Mouse (Mus musculus) forebrain, embryonic 14.5 days (tissue): ENCODE data around the gene Golim4. TPM values are rescaled to one million over a fixed set of nuclear protein-coding genes. Genes with fewer than 3 reads are reported as not detected.

Experiments used
- ATAC-seq: fragments of 200-750 bp; cut with Nextera tagmentation; 2 replicates; pipeline ENCODE4 v1.8.0; 2017; ENCODE audit warnings: mild to moderate bottlenecking, moderate library complexity
- DNase-seq: peaks from one replicate; pipeline ENCODE4 v3.0.0-alpha.2; 2015; ENCODE audit warnings: low spot score
- H3K27ac ChIP-seq: fragments of 300-500 bp; sonication (generic); 2 replicates; pipeline ENCODE4 v1.5.1; 2014; ENCODE audit warnings: low read depth, mild to moderate bottlenecking, control low read depth, low read length, moderate library complexity
- H3K27me3 ChIP-seq: fragments of 300-500 bp; sonication (generic); replicated peaks from 2 replicates; pipeline ENCODE4 v1.6.1; 2014; ENCODE audit warnings: low read length, control low read depth, mixed read lengths; ENCODE audit not compliant: control insufficient read depth, insufficient read depth
- H3K36me3 ChIP-seq: fragments of 300-500 bp; sonication (generic); 2 replicates; pipeline ENCODE4 v1.6.1; 2014; ENCODE audit warnings: low read length, control low read depth; ENCODE audit not compliant: control insufficient read depth, insufficient read depth
- H3K4me1 ChIP-seq: fragments of 300-500 bp; sonication (generic); 2 replicates; pipeline ENCODE4 v1.6.1; 2014; ENCODE audit warnings: antibody characterized with exemption, low read length, control low read depth; ENCODE audit not compliant: control insufficient read depth, insufficient read depth
- H3K4me2 ChIP-seq: fragments of 300-500 bp; sonication (generic); 2 replicates; pipeline ENCODE4 v1.6.1; 2014; ENCODE audit warnings: mild to moderate bottlenecking, control low read depth, low read length
- H3K4me3 ChIP-seq: fragments of 300-500 bp; sonication (generic); 2 replicates; pipeline ENCODE4 v1.5.1; 2014; ENCODE audit warnings: low read depth, low read length, control low read depth
- H3K9ac ChIP-seq: fragments of 300-500 bp; sonication (generic); 2 replicates; pipeline ENCODE4 v1.6.1; 2014; ENCODE audit warnings: mild to moderate bottlenecking, low read length, control low read depth, moderate library complexity
- H3K9me3 ChIP-seq: fragments of 300-500 bp; sonication (generic); replicated peaks from 2 replicates; pipeline ENCODE4 v1.6.1; 2016; ENCODE audit warnings: low read length, control low read depth, mixed read lengths; ENCODE audit not compliant: control insufficient read depth
- WGBS: fragments of 180-500 bp; shearing (Covaris S2); extraction: QIAGEN DNeasy Blood & Tissue Kit; methylation state at CpG from one replicate; pipeline ENCODE4 v1.1.7; 2014; 5-methylcytosine and 5-hydroxymethylcytosine counted together
- polyA plus RNA-seq: library from polyadenylated mRNA; unstranded; fragments of >200 nt; fragmentation: Nextera tagmentation; extraction: Ambion mirVana; gene quantifications from 2 replicates; pipeline ENCODE4 v1.2.1, GENCODE M21; 2014

Golim4 gene
- polyA plus RNA-seq, 1 experiment from 2014 or later, result 22.0 TPM

- H3K27me3 ChIP-seq, result no peaks in the 10 kb centered on the region
- 87% methylated on average over 2 of the region's 2 CpGs for WGBS
- DNase-seq (no peak), ATAC-seq (no peak)
- H3K9me3 ChIP-seq, result peaks cover 7% of the 10 kb centered on the region
- no peaks in the 10 kb centered on the region for H3K4me1 ChIP-seq
- no peak overlapping the region for H3K9ac ChIP-seq
- no peak overlapping the region for H3K4me2 ChIP-seq
- no peak overlapping the region for H3K27ac ChIP-seq
- H3K36me3 ChIP-seq, result no peaks in the 10 kb centered on the region
- H3K4me3 ChIP-seq, result no peak overlapping the region
Measured at GRCm38 (mm10) chr3:75930659-75931225, 26.0 kb downstream of the Golim4 start.

GRCm38 (mm10) chr3:75929926-75930548 lies 26.7 kb downstream of the Golim4 start:
- Histone ChIP-seq H3K36me3 (no peaks in the 10 kb centered on the region), H3K27ac (no peak overlapping the region), H3K9me3 (peaks cover 7% of the 10 kb centered on the region), H3K9ac (no peak overlapping the region), H3K4me1 (no peaks in the 10 kb centered on the region), H3K27me3 (no peaks in the 10 kb centered on the region), H3K4me3 (no peak overlapping the region), H3K4me2 (no peak overlapping the region)
- DNase-seq, result no peak
- ATAC-seq, result no peak
- WGBS, result 91% methylated on average over 7 of the region's 7 CpGs

GRCm38 (mm10) chr3:75926327-75926726 lies 30.4 kb downstream of the Golim4 start:
- ATAC-seq, result no peak
- WGBS, result 51% methylated on average over 3 of the region's 3 CpGs

GRCm38 (mm10) chr3:75925123-75925522 lies 31.6 kb downstream of the Golim4 start:
- no peaks in the 10 kb centered on the region for H3K36me3 ChIP-seq
- H3K9ac ChIP-seq, result no peak overlapping the region
- ATAC-seq (peak; percentile 80), DNase-seq (peak; percentile 73)
- H3K9me3 ChIP-seq, result no peaks in the 10 kb centered on the region
- H3K27me3 ChIP-seq, result no peaks in the 10 kb centered on the region
- no peak overlapping the region for H3K4me2 ChIP-seq
- WGBS, result 18% methylated on average over 2 of the region's 2 CpGs
- no peak overlapping the region for H3K4me3 ChIP-seq
- H3K27ac ChIP-seq, result no peak overlapping the region; the same call in 1 of the 2 replicates
- 0 out of 2 replicates have a peak, but pooled peaks cover 2% of the 10 kb centered on the region for H3K4me1 ChIP-seq

More at GRCm38 (mm10) chr3:75926327-75926726, 30.4 kb downstream of the Golim4 start:
- Histone ChIP-seq H3K27me3 (no peaks in the 10 kb centered on the region), H3K9ac (no peak overlapping the region), H3K27ac (no peak overlapping the region), H3K4me2 (no peak overlapping the region), H3K36me3 (no peaks in the 10 kb centered on the region), H3K9me3 (no peaks in the 10 kb centered on the region), H3K4me3 (no peak overlapping the region), H3K4me1 (0 out of 2 replicates have a peak, but pooled peaks cover 2% of the 10 kb centered on the region)
- no peak for DNase-seq

- no peak for DNase-seq
- H3K4me3 ChIP-seq, result no peak overlapping the region
Measured at GRCm38 (mm10) chr3:75917770-75918503, 38.8 kb downstream of the Golim4 start.

GRCm38 (mm10) chr3:75912786-75913185 lies 44.0 kb downstream of the Golim4 start:
- H3K9ac ChIP-seq, result no peak overlapping the region
- H3K27ac ChIP-seq, result no peak overlapping the region
- H3K4me3 ChIP-seq, result no peak overlapping the region
- H3K4me1 ChIP-seq, result peaks cover 9% of the 10 kb centered on the region
- H3K36me3 ChIP-seq, result no peaks in the 10 kb centered on the region
- 76% methylated on average over 4 of the region's 4 CpGs for WGBS
- peak; percentile 10; the same call in 1 of the 2 replicates for ATAC-seq
- no peak overlapping the region for H3K4me2 ChIP-seq
- no peaks in the 10 kb centered on the region for H3K27me3 ChIP-seq
- H3K9me3 ChIP-seq, result no peaks in the 10 kb centered on the region
- DNase-seq, result no peak

More at GRCm38 (mm10) chr3:75917770-75918503, 38.8 kb downstream of the Golim4 start:
- no peaks in the 10 kb centered on the region for H3K27me3 ChIP-seq
- no peak overlapping the region for H3K27ac ChIP-seq
- H3K9ac ChIP-seq, result no peak overlapping the region
- H3K4me2 ChIP-seq, result no peak overlapping the region
- H3K9me3 ChIP-seq, result no peaks in the 10 kb centered on the region
- ATAC-seq, result no peak
- 94% methylated on average over 17 of the region's 17 CpGs for WGBS
- H3K36me3 ChIP-seq, result no peaks in the 10 kb centered on the region
- H3K4me1 ChIP-seq, result peaks cover 7% of the 10 kb centered on the region

- ATAC-seq, result no peak
- H3K27ac ChIP-seq, result no peak overlapping the region
- H3K9me3 ChIP-seq, result no peaks in the 10 kb centered on the region
- peaks cover 9% of the 10 kb centered on the region for H3K4me1 ChIP-seq
- no peaks in the 10 kb centered on the region for H3K36me3 ChIP-seq
- DNase-seq, result no peak
- H3K9ac ChIP-seq, result no peak overlapping the region
- H3K4me2 ChIP-seq, result no peak overlapping the region
- no peak overlapping the region for H3K4me3 ChIP-seq
- no peaks in the 10 kb centered on the region for H3K27me3 ChIP-seq
Measured at GRCm38 (mm10) chr3:75910768-75911167, 46.0 kb downstream of the Golim4 start.

GRCm38 (mm10) chr3:75910257-75910656 lies 46.5 kb downstream of the Golim4 start:
- ATAC-seq, result peak; percentile 79
- Histone ChIP-seq H3K27me3 (no peaks in the 10 kb centered on the region), H3K9me3 (no peaks in the 10 kb centered on the region), H3K36me3 (0 out of 2 replicates have a peak, but pooled peaks cover 2% of the 10 kb centered on the region), H3K4me3 (no peak overlapping the region), H3K4me2 (no peak overlapping the region), H3K9ac (no peak overlapping the region), H3K4me1 (peaks cover 9% of the 10 kb centered on the region), H3K27ac (no peak overlapping the region)
- WGBS, result 22% methylated on average over 4 of the region's 4 CpGs
- DNase-seq, result peak; percentile 93
